Mouse (Mus musculus): Measurements from ENCODE around the gene Olfr1181. TPM values are rescaled to one million over a fixed set of nuclear protein-coding genes. Genes with fewer than 3 reads are reported as not detected.
"Not testable (repeated sequence)": the region's sequence is repeated elsewhere in the genome, so short reads cannot be mapped to it uniquely, and the experiment has no call there.

The Olfr1181 gene
- not detected for total RNA-seq (2021)
- long read RNA-seq: 0 reads

DNA sequence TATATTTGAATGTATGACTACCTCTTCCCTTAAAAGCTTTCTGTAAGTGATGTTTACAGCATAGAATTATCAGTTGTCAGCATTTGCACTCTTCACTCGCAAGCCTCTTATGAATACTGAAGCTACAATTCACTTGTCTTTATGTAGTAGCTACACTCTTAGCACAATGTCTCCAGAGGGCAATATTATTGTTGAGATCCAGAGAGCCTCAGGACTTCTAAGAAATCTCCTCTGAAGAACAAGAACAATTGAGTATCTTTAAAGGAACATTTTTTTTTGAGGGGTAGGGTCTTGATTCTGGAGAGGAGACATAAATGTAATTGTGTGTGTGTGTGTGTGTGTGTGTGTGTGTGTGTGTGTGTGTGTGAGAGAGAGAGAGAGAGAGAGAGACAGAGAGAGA lies at the start of gene Olfr1181:
Olfr1181 (minus strand) TSS at position 101 of the 400 bp plus-strand sequence.
- no peak for DNase-seq (ENCODE audit: low spot score in 2 of 2)

DNA sequence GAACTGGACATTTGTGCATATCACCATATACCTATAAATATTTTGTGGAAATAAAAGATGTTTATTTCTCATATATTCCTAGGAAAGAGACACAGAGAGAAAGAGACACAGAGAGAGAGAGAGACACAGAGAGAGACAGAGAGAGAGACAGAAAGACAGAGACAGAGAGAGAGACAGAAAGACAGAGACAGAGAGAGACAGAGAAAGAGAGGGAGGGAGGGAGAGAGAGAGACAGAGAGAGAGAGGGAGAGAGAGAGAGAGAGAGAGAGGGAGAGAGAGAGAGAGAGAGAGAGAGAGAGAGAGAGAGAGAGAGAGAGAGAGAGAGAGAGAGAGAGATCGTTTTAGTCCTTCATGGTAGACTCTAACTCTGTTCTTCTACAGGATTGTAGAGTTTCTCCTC lies 28.6 kb upstream of the Olfr1181 start, which contains the start of gene Olfr1183:
Olfr1183 (plus strand) TSS at position 301 of the 400 bp plus-strand sequence.
- DNase-seq (ENCODE audit: low spot score in 2 of 2): not testable (repeated sequence)

DNA sequence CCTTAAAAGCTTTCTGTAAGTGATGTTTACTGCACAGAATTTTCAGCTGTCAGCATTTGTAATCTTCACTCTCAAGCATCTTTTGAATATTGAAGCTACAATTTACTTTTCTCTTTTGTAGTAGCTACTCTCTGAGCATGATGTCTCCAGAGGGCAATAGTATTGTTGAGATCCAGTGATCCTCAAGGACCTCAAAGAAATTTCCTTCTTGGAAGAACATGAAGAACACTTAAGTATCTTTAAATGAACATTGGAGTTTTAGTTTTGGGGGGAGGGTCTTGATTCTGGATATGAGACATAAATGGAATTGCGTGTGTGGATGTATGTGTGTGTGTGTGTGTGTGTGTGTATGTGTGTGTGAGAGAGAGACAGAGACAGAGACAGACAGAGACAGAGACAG lies 23.1 kb upstream of the Olfr1181 start, which contains the start of gene Gm13757:
Gm13757 (minus strand) TSS at position 101 of the 400 bp plus-strand sequence.
- no peak for DNase-seq (ENCODE audit: low spot score in 2 of 2)

DNA sequence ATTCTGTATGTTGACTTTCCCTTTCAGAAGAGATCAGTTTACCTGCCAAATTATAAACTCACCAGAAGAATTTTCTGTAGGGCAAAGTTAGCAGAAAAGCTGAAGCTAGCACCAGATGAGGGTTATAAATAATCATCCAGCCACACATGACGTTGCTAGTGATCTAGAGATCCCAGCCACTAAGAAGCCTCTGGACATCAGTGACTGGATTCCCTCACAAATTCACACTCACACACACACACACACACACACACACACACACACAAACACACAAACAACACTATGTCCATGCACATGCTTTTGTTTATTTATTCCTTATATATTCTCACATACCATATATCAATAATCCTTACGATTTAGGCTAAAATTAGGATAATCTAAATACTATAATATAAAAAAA lies 6.9 kb downstream of the Olfr1181 start, which contains the start of gene Olfr1180:
Olfr1180 (minus strand) TSS at position 101 of the 400 bp plus-strand sequence.
- DNase-seq (ENCODE audit: low spot score in 2 of 2): no peak

DNA sequence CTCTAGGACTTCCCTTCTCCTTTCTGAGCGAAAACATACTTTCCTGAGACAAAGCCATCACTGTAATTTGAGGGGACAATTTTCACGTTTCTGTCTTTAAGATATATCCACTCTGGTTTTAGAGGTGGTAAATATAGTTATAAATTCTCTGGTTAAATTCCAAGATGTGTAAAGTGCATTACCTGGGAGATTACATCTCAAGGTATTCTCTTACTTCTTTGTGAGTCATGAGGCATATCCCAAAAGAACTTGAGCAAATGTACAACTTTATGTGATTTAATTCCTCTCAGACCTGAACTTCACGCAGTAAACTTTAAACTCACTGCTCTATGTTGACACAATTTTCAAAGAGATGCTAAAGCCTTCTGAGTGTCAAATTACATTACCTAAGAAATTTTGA lies 19.6 kb downstream of the Olfr1181 start, which contains the start of gene Olfr1179:
Olfr1179 (minus strand) TSS at position 101 of the 400 bp plus-strand sequence.
- no peak for DNase-seq (ENCODE audit: low spot score in 2 of 2)

DNA sequence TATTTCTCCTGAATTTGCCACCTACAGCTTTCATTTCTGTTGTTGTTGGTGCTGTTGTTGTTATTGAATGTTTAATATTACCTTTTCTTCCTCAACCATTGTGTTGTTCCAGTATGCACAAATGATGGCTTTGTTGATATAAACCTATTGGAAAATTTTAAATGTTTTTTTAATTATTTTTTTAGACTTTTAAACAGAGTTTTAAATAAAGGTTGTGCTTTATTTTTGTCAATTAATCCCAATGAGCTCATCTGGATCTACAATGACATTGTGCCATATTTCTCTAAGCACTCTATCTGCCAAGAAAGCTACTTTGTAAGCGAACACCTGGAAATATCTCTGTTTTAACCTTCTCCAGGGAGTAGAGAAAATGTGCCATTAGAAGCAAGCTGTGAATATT lies 39.2 kb downstream of the Olfr1181 start, which contains the start of gene Olfr1178:
Olfr1178 (plus strand) TSS at position 301 of the 400 bp plus-strand sequence.
- DNase-seq (ENCODE audit: low spot score in 2 of 2): no peak

Other genes with a start within 250 kb of the Olfr1181 start
- gene Olfr1168, start 244.3 kb downstream of the Olfr1181 start, total RNA-seq (2021): not detected
- gene Olfr1170, start 197.8 kb downstream of the Olfr1181 start, total RNA-seq (2021): not detected
- not detected for gene Olfr1173, start 146.3 kb downstream of the Olfr1181 start, total RNA-seq (2021)
- gene Olfr1174-ps, start 111.0 kb downstream of the Olfr1181 start, total RNA-seq (2021): not detected
- gene Olfr1175-ps, start 99.0 kb downstream of the Olfr1181 start, total RNA-seq (2021): not detected
- gene Olfr1176, start 89.5 kb downstream of the Olfr1181 start, total RNA-seq (2021): not detected
- gene Olfr1177-ps, start 79.7 kb downstream of the Olfr1181 start, total RNA-seq (2021): not detected
- not detected for gene Olfr1178, start 39.1 kb downstream of the Olfr1181 start, total RNA-seq (2021)
- not detected for gene Olfr1179, start 19.7 kb downstream of the Olfr1181 start, total RNA-seq (2021)
- not detected for gene Olfr1180, start 7.0 kb downstream of the Olfr1181 start, total RNA-seq (2021)
- gene Gm13757, start 23.0 kb upstream of the Olfr1181 start, total RNA-seq (2021): not detected
- not detected for gene Olfr1183, start 28.7 kb upstream of the Olfr1181 start, total RNA-seq (2021)
- not detected for gene Olfr1184, start 57.4 kb upstream of the Olfr1181 start, total RNA-seq (2021)
- not detected for gene Olfr1185-ps1, start 67.1 kb upstream of the Olfr1181 start, total RNA-seq (2021)
- not detected for gene Olfr1186, start 92.4 kb upstream of the Olfr1181 start, total RNA-seq (2021)
- not detected for gene Olfr1188, start 130.8 kb upstream of the Olfr1181 start, total RNA-seq (2021)
- gene Olfr1189, start 160.3 kb upstream of the Olfr1181 start, total RNA-seq (2021): not detected
- not detected for gene Olfr1191-ps1, start 214.4 kb upstream of the Olfr1181 start, total RNA-seq (2021)
- not detected for gene Olfr1192-ps1, start 222.3 kb upstream of the Olfr1181 start, total RNA-seq (2021)
- gene Olfr1193, start 249.5 kb upstream of the Olfr1181 start, total RNA-seq (2021): not detected